Mouse (Mus musculus): Measurements from ENCODE around the gene Washc3.

DNA sequence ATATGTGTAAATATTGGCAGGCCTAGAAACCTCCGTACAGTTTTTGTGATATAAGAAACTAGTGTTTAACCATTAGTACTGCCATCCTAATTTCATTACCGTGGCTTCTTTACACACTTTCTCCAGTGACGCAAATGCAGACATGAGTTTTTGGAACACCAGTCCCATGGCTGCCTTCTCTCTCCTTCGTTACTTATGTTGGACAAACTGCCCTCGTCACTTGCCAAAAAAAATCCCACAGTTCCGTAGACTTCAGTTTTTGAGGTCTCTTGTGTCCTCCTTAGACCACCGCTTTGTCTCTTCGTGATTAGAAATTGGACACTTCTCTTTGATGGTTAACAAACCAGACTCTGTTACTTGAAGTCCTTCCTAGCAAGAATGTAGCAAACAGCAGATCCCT lies 30.8 kb downstream of the Washc3 start:
- no peak for TF ChIP-seq EP300 (IDR thresholded peaks at IDR 0.05)
- TF ChIP-seq CTCF (IDR thresholded peaks at IDR 0.05) = no peak
